Mouse (Mus musculus) urinary bladder, postnatal 36 days (tissue): ENCODE results near the gene Evpl.

Source experiments
- DNase-seq, 2 experiments: peaks; one replicate each; pipeline ENCODE4 v3.0.0; 2022; ENCODE audit warnings: low spot score in 2 of 2, mixed read lengths in 1 of 2

The Evpl gene

DNA sequence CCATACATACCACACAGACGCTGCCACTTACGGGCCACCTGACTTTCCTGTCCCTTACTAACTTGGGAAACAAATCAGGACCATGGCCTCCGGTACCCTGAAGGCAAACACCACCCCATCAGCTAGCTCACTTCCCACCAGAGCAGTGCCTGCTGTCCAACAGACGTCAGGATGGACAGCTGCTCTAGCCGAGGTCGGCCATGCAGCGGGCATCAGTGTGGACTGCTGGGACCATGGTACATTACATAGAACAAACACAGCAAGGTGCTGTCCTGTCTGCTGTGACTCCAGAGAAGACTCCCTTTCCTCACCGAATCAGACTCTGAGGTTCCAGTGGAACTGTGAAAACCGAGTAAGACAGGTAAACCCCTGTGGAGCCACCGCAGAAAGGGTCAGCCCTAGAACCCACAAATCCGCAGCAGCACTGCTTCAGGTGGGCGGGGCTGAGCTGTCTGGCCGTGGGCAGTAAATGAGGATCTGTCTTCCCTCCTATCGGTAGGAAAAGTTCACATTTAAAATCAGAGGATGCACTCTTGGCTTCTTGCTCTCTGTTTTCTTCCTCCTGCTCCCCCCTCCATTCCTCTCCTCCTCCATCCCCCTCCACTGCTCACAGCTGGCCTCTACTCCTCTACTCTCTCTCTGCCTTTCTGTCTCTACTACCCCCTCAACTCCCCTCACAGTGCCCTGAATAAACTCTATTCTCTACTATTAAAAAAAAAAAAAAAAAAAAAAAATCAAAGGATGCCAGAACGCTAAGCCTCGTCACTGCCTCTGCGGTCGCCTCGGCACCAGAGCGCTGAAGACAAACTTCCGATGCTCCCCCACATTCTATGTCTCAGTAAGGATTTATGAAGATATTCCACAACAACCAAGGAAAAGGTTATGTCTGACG, 17.5 kb upstream of the Evpl start:
- DNase-seq, result no peak

DNA sequence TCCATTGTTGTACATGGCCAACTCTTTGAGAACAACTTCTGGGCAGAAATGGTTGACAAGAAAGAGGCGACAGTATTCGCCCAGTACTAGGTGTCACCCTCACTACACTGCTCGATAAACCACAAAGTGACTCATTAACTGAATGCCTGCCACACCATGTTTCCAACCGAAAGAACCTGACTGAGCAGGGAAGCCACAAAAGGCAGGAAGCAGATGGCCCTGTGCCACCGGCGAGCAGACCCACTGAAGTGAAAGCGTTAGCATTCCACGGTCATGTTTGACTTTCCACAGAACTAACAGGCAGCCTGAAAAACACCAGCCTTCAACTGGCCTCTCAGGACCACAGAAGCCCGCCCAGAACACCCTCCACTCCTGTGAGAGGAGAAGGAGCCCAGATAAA, 16.8 kb upstream of the Evpl start:
- peak in 1 of 2 experiments; percentile 45 for DNase-seq

DNA sequence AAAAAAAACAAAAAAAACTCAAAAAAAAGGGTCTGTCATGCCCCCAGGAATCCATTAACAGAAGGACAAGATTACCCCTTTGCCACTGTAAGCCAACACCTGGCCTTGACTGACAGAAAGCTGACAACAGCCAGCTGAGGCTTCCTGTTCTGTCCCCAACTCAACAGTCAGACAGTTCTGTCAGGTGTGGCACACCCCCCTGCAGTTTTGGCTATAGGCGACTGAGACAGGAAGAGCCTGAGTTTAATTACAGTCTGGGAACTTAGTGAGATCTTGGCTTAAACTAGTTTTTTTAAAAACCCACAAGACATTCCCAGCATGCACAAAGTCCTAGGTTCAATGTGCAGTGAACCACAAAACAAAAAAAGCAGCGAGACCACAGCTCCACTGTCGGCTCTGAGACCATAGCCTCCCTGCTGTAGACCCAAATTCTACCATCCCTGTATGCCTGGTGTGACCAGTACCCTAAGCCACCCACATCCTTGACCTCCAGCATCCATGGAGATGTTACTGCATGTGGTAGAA, 15.3 kb upstream of the Evpl start:
- no peak for DNase-seq

DNA sequence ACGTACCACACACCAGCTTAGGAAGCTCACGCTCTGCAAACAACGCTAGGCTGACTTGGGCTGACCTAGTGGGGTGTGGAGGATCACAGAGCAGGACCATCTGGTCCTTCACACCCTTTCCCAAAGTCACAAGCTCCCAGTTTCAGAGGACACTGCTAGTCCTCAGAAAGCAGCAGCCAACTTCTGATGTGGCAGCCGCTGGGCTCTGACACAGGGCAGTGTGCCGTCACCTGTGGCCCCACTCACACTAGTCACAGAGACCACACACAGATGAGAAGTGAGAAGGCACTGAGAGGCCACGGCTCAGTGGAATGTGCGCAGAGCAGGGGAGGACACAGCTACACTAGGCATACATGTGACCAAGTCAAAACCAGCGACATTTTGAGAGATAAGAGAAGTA, 13.0 kb upstream of the Evpl start:
- no peak for DNase-seq

DNA sequence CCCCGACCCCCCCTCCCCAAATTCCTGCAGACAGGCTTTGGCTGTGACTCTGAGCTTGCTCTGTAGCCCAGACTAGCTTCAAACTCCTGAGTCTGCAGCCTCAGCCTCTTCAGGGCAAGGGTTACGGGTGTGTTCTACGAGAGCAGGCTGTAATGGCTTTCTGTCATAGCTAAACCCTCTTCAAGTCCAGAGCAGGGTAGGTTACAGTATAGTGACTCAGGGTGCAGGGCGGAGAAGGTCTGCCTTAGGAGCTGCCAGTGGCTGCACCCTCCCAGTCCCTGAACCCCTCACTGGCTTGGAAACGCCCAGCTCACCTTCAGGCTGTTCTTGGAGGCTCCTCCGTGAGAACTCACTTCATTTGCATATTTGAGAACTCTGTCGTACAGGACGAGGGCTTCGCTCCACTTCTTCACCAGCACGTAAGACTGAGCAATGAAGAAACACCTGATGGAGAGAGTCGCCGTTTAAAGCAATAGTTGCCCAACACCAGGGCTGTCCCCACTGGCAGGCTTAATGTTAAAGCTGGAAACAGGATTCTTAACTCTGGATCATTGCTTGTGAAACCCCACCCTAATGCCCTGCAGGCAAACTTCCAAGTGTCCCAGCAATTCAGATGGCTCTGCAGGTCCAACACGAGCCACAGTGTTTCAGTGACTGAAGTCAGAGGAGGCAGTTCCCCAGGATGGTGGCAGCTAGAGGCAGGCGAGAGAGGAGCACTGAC, 9.8 kb upstream of the Evpl start:
- no peak for DNase-seq

DNA sequence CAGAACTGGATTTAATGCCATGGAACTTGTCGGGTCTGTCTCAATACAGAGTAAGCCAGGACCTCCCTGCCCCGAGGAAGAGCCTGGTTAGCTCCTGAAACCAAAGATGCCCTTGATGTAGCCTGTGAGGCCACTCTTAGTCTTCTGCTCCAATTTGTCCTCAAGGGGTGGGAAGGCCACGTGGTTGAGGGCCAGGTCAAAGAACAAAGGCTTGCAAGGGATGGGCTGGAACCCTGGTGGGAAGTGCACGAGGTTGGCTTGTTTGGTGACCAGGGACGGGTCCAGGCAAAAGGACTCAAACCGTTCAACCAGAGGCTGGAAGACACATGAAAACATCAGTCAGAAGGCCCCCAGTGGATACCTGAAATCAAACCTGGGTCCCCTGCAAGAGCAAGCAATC, 7.7 kb upstream of the Evpl start:
- no peak for DNase-seq

DNA sequence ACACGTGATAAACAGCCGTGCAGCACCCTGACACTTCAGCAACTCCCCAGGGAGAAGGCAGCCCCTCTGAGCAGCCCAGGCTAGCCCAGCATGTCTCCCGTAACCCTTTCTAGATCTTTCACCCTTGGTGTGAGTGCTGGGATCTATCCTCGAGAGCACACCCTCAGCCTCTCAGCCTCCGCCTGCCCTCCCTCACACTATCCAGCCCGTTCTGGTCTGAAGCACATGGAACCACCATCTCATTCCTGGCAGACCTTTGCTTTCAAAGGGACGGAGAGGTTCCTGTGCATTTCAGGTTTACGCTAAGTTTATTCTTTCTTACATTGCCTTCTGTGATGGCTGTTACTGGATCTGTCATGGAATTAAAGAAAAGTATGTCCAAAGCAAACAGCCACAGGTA, 6.7 kb upstream of the Evpl start:
- DNase-seq, result no peak

DNA sequence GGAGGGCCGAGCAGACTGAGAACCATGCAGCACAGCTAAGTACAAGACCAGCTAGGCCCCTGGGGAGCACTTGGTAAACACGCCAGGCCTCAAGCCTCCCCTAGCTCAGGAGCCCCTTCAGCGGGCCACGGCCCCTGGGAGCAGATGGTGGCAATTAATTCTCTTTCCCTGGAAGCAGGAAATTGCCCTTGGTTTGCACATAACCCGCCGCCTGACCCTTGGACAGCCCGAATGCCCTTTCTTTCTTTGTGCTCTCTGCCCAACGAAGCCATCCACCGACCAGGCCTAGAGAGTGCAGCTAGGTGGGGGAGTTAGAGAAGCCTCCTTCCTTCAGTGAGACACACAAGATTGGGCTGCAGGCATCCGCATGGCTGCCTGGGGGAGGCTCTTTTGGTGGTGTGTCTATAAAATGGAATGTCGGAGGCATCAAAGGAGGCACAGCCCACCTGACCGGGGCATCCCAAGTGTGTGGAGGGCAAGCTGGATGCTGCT, 3.9 kb upstream of the Evpl start:
- no peak for DNase-seq

DNA sequence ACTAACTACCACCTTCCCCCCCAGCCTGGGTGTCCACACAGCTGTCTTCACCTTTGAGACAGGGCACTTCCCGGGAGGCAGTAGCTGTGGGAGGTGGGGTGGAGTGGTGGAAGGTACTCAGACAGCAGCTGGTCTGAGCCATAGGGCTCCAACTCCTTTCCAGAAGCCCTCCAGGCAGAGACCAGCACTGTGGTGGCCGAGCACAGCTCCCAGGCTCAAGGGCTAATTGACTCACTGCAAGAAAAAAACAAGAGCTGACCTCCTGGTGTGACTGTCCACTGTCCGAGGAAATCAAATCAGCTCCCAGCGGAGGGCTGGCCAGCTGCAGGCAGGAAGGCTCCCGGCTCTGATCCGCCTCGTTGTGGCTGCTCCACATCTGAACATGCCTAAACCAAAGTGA, 1.9 kb upstream of the Evpl start:
- no peak for DNase-seq

DNA sequence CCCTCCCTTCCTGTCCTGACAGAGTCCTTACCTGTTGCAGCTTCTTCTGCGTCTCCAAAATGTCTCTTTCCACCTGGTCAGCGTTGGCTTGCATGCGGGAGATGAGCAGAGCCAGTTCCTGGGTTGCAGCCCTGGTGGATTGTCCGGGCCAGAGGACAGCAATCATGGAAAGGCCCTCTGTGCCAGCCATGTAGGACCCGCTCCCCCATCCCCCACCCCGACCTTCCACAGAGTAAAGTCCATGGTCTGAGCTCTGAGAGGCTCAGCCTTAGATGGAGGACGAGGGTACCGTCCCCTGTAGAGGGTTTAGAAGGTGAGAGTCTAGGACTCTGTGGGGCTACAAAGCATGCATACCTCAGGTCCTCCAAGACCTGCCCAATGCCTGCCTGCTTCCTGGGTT, 3.0 kb downstream of the Evpl start:
- no peak for DNase-seq

DNA sequence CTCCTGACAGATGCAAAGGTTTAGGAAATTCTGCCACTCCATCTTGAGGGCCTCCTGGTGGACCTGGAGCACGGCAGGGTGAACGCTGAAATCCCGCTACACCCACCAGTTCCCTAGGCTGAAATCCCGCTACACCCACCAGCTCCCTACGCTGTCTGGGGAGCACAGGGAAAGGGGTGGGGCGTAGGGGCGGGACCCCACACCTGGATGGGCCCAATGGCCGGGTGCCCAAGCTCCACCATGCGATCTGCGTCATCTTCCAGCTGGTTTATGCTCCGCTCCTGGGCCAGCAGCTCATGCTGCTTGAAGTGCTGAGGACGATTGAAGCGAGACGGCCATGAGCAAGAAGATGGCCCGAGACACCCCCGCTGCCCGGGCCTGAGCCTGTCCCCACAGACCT, 5.5 kb downstream of the Evpl start:
- no peak for DNase-seq

DNA sequence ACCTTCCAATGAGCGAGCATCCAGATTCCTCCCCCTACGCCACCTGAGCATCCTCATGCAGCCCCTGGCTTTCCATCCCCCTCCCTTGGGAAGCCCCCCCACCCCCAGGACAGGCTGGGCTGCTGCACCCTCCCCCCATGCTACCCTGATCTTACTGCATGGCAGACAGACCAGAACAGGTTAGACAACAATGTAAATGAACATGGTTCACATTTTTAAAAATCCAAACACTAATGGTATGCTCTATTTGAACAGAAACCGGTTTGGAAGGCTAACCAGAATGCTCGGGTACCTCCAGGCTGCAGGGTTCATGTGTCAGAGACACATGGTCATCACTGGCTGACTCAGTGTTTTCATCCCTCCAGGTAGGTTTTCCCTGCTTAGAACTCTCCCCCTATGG, 9.2 kb downstream of the Evpl start:
- DNase-seq, result no peak

DNA sequence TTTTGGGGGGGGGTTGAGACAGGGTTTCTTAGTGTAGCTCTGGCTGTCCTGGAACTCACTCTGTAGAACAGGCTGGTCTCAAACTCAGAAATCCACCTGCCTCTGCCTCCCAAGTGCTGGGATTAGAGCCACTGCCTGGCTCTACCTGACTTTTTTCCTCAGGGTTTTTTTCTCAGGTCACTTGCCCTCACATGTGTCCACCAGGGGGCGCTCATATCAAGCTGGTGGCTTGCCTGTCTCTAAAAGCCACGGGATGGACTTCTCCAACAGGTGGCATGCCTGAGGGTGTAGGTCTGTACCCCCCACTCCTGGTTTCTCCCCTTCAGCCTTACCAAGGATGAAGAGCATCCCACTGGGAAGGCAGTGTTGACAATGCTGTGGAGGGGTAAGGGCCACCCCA, 11.5 kb downstream of the Evpl start:
- DNase-seq, result peak; percentile 75 to 85

DNA sequence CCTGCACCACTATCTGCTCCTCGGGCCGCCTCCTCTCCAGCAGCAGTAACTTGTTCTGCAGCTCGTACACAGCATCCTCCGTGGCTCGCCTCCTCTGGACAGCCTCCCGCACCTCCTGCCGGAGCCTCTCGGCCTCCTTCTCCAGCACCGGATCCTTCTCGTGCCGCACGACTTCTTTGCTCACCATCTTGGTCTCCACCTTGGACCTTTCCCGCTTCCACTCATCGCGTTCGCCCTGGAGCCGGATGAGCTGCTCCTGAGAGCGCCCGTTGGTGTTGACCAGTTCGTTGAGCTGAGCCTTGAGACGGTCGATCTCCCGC, 15.2 kb downstream of the Evpl start:
- no peak for DNase-seq

DNA sequence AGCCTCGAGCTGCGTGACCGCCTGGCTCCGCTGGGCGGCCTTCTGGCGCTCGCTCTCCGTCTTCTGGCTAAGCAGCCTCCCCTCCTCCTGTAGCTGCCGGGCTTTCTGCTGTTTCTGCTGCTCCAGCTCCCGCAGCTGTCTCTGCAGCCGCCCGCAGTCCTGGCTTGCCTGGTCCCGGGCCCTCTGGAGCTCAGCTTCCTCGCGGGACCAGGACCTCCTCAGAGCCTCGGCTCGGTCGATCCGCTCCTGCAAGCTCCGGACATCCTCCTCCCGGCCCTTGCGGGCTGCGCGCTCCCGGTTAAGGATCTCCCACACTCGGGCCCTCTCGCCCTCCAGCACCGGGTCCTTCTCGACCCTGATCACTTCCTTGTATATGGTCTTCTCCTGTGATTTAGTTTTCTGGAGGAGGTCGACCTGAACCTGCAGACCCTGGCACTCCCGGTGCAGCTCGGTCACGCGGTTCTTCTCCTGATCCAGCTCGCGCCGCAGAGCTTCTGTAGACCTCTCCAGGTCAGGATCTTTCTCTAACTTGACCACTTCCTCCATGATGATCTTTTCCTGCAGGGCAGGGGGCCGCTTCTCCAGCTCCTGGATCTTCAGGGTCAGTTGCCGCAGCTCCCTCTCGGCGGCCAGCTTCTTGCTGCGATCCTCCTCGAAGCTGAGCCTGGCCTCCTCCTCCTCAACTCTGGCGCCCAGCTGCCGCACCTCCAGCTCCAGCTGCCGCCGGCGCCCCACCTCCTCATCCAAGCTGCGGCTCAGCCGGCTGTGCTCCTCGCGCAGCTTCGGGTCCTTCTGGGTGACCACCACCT, 15.7 kb downstream of the Evpl start:
- DNase-seq, result no peak

DNA sequence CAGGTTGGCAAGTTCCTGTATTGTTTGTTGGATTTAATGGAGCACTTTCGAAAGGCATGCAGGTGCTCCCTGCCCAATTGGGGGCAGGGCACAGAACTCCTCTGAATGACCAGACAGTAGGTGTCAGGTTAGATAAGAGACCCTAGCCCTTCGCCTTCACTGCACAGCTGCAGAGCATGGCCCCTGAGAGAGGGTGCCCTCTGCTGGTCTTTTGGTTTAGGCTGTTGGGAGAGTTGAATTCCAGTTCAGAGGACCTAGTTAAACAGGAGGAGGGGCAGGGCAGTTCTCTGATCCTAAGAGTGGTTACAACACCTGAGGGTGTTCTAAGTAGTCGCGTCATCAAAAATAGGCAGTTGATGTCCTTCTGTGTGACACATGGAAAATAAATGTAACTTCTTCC, 18.0 kb downstream of the Evpl start:
- peak in 1 of 2 experiments; percentile 63 for DNase-seq

DNA sequence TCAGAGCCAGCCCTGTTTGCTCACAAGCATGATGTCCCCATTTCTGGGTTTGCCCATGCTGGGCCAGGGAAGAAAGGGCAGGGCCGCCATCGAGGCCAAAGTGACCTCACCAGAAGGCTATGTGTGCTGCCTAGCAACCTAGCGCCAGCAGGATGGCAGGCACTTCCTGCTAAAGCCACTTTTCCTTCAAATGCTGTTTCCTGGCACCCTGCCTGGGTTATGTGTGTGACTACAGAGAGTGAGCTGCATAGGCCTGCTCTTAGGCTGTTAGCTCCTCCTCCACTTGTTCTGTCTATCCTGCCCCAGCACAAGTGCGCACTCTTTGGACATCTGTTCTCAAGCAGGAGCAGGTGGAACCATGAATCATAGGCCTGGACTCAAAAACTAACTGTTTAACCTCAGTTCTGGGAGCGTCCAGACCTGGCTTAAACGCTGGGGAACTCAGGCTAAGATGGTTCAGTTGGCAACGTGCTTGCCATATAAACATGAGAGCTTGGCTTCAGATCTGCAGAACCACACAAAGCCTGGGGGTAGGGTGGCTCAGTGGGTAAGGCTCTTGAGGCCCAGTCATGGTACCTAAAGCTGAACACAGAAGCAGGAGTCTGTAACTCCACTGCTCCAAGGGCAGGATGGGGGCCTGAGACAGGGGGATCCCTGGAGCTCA, 19.0 kb downstream of the Evpl start:
- peak; percentile 80 to 92 for DNase-seq

DNA sequence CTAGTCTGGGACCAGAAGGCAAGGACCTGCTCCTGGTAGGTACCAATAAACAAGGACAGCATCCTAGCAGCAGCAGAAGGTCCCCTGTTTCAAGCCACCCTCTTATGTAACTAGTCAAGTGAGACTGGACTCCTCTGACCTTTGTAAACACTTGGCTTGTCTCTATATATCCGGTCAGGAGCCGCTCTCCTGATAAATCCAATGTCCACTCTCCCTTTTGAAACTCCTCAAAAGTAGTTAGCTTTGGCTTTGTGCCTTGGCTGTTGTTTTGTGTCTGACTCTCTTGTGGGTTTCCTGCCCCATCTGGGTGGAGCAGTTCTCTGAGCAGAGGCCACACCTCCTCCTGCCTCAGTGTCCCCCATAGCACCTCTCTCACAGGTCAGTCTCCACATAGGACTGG, 19.6 kb downstream of the Evpl start:
- DNase-seq, result no peak

DNA sequence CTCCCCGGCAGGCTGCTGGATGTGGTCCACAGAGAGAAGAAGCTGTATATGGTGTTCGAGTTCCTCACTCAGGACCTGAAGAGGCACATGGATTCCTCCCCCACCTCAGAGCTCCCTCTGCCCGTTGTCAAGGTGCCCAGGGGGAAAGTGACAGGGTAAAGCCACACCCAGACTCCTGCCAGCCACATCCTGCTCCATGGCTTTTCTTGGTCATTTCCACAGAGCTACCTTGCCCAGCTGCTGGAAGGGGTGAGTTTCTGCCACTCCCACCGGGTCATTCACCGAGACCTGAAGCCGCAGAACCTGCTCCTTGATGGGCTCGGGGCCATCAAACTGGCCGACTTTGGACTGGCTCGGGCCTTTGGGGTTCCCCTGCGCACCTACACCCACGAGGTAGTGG, 21.3 kb downstream of the Evpl start:
- DNase-seq, result no peak

DNA sequence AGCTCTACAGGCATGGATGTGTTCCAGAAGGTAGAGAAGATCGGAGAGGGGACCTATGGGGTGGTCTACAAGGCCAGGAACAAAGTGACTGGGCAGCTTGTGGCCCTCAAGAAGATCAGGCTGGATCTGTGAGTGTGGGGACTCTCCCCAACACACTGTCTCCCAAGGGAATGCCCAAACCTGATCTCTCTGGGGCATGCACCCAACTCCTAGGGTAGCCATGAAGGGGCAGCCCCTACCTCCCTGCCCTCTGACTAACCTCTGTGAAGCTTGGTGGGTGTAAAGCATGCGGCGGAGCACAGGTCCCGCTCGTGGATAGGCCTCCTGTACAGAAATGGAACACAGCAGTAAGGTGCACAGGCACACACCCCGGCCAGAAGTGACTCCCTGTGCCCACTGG, 21.9 kb downstream of the Evpl start:
- DNase-seq, result no peak

DNA sequence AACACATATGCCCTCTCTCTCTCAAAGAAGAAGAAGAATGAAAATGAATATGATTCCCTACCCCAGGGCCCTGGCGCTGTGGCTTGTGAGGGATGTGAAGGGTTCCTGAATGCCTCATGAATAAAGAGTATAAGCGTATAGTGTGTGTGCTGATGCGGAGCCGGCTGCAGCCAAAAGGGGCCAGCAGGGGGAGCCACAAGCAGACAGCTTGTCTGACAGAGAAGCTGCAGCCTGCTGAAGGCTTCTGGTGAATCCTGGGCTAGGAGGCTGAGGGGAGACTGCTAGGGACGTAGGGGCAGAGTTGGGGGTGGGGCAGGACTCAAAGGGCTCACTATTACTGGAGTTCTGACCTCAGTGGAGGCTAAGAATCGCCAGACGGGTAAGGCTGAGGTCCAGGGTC, 22.7 kb downstream of the Evpl start:
- DNase-seq, result no peak
